Mouse (Mus musculus): Measurements from ENCODE around the gene Cldnd1. TPM values are rescaled to one million over a fixed set of nuclear protein-coding genes. Genes with fewer than 3 reads are reported as not detected.

Cldnd1 gene
- 113 and 121 TPM in 2 replicates for polyA plus RNA-seq (2016; fragmentation: Nextera tagmentation; extraction: Ambion mirVana)

DNA sequence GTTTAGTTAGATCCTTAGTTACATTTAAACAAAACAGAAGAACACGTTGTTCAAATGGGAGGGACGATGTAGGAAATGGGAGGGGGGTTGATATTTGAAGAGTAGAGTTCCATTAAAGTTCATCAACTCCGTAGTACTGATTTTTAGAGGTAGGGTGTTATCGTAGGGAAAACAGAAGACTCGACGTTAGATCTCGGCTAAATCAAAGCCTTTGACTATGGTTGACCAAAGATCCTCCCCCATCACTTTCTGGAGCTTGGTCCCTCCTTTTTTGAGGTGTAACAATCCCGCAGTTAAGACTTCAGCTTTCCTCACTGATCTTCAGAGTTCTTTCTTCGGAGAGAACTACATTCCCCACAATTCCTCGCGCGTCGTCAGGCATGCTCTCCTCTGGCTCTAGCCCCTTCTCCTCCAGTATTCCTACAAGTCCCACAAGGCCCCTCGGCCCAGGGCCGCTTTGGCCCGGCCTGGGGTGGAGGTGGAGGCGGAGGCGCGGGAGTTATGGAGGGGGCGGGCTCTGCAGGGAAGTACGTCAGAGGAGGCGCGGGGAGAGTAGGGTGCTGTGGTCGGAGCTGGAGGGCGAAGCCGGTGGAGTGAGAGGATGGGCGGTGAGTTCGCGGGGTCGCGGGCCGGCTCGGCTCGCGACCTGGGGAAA lies at the start of gene Cldnd1:
Gene Cldnd1, plus strand, starts transcription at position 434 of the 655 bp plus-strand sequence.
- Histone ChIP-seq H3K4me3 (peak within 1 kb of the TSS; percentile 80), H3K4me1 (peaks cover 7% of the 10 kb centered on the region; the same call in 1 of the 2 replicates), H3K36me3 (peaks cover 25% of the 10 kb centered on the region), H3K4me2 (replicated peaks) (peak within 1 kb of the TSS; percentile 69), H3K9ac (peak within 1 kb of the TSS; percentile 82), H3K27ac (peak within 1 kb of the TSS; percentile 66), H3K27me3 (replicated peaks) (no peaks in the 10 kb centered on the region), H3K9me3 (no peaks in the 10 kb centered on the region)
- 3% methylated on average over 35 of the region's 35 CpGs for WGBS
- ATAC-seq (ENCODE audit: low FRiP score, low read depth): peak; percentile 100

DNA sequence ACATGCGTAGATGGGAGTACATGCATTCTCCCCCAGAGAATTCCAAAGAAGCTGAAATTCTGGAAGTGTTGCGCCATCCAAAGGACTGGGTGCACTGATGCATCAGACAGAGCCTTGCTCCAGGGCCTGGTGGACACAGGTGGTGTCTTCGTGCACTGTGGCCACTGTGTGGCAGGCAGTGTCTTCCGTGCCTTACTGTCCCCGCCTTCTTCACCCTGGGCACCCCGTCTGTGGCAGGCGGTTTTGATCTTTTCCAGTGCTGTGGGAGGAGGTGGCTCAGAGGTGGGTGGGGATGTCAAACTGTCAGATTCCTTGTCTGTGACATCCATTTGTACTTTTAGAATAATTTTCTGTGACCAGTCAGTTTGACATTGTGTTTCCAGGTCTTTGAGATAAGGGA lies 49.0 kb upstream of the Cldnd1 start:
- no peak for ATAC-seq (ENCODE audit: low FRiP score, low read depth)
- WGBS: 83% methylated on average over 7 of the region's 7 CpGs
- no peak overlapping the region for H3K4me2 ChIP-seq (replicated peaks)
- no peaks in the 10 kb centered on the region for H3K9me3 ChIP-seq
- H3K27me3 ChIP-seq (replicated peaks): no peaks in the 10 kb centered on the region
- no peak overlapping the region for H3K9ac ChIP-seq
- H3K36me3 ChIP-seq: peaks cover 29% of the 10 kb centered on the region
- no peaks in the 10 kb centered on the region for H3K4me1 ChIP-seq
- H3K27ac ChIP-seq: no peak overlapping the region
- H3K4me3 ChIP-seq: no peak overlapping the region

DNA sequence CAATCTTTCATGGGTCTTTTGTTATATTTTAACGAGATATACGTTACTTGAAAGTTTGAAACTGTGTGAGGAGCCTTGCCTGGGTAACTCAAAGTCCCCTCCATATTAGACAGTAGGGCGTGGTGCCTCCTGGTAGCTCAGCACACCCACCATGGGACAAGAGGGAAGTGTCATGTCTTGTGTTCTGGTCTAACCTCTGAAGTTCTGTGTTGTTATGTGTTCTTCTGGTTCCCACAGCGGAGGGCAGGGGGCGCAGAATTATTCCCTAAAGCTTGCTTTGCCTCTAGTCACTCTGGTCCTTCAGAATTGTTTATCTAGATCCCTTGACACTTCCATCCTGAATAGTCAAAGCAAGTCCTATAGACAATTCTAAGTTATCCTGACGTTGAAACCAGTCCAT lies 45.7 kb upstream of the Cldnd1 start:
- H3K9ac ChIP-seq: no peak overlapping the region
- ATAC-seq (ENCODE audit: low FRiP score, low read depth): no peak
- no peak overlapping the region for H3K27ac ChIP-seq
- no peaks in the 10 kb centered on the region for H3K4me1 ChIP-seq
- H3K4me2 ChIP-seq (replicated peaks): no peak overlapping the region
- no peaks in the 10 kb centered on the region for H3K9me3 ChIP-seq
- peaks cover 11% of the 10 kb centered on the region for H3K36me3 ChIP-seq
- H3K4me3 ChIP-seq: no peak overlapping the region
- H3K27me3 ChIP-seq (replicated peaks): no peaks in the 10 kb centered on the region
- WGBS: 91% methylated on average over 6 of the region's 6 CpGs

DNA sequence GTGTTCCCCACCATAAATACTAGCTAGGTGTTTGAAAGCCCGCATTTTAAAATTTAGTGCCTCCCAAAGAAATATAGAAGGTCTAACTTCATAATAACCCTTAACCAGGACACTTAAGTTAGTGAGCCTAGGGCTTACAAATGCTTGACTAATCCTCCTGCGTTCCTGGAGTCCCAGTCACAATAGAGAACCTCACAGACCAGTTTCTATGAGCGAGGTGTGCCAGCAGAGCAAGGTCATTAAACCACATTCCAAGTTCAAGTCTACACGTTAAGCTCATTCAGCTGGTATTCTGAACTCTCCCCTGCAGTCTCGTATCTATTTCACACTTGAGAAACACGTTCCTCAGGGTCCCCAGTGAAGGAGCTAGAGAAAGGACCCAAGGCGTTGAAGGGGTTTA lies 44.8 kb upstream of the Cldnd1 start:
- H3K9ac ChIP-seq: no peak overlapping the region
- H3K36me3 ChIP-seq: peaks cover 7% of the 10 kb centered on the region
- ATAC-seq (ENCODE audit: low FRiP score, low read depth): no peak
- H3K27ac ChIP-seq: no peak overlapping the region
- WGBS: 88% methylated on average over 7 of the region's 7 CpGs
- no peak overlapping the region for H3K4me3 ChIP-seq
- H3K4me2 ChIP-seq (replicated peaks): no peak overlapping the region
- H3K4me1 ChIP-seq: no peaks in the 10 kb centered on the region
- no peaks in the 10 kb centered on the region for H3K9me3 ChIP-seq
- H3K27me3 ChIP-seq (replicated peaks): no peaks in the 10 kb centered on the region

DNA sequence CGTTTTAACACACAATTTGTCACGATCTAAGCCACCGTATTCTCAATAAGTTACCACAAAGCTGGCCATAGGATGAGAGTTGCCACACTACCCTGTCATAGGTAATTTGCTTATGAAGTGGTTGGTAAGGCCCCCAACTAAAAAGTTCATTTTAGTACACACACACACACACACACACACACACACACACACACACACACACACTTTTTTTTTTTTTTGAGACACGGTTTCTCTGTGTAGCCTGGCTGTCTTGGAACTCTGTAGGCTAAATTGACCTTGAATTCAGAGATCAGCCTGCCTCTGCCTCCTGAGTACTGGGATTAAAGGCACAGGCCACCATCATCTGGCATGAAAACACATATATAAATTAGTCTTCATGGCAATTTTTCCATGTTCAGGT lies 43.8 kb upstream of the Cldnd1 start:
- Histone ChIP-seq H3K9me3 (no peaks in the 10 kb centered on the region), H3K4me2 (replicated peaks) (no peak overlapping the region), H3K27me3 (replicated peaks) (no peaks in the 10 kb centered on the region), H3K4me1 (no peaks in the 10 kb centered on the region), H3K4me3 (no peak overlapping the region), H3K9ac (no peak overlapping the region), H3K27ac (no peak overlapping the region), H3K36me3 (peaks cover 4% of the 10 kb centered on the region)
- 92% methylated on average over 4 of the region's 4 CpGs for WGBS
- no peak for ATAC-seq (ENCODE audit: low FRiP score, low read depth)

DNA sequence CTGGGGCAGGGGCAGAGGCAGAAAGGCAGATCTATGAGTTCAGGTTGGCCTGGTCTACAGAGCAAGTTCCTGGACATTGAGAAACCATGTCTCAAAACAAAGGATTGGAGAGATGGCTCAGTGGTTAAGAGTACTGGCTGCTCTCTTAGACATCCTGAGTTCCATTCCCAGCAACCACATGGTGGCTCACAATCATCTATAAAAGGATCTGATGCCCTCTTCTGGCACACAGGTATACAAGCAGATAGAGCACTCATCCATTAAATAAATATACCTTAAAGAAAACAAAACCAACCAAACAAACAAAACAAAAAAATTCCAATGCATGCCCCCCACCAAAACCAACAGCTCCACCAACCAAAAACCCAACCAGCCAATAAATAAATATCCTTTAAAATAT lies 43.2 kb upstream of the Cldnd1 start:
- H3K9ac ChIP-seq: no peak overlapping the region
- H3K4me2 ChIP-seq (replicated peaks): no peak overlapping the region
- ATAC-seq (ENCODE audit: low FRiP score, low read depth): no peak
- H3K4me1 ChIP-seq: no peaks in the 10 kb centered on the region
- H3K9me3 ChIP-seq: no peaks in the 10 kb centered on the region
- no peak overlapping the region for H3K4me3 ChIP-seq
- no peak overlapping the region for H3K27ac ChIP-seq
- H3K36me3 ChIP-seq: peaks cover 4% of the 10 kb centered on the region
- no peaks in the 10 kb centered on the region for H3K27me3 ChIP-seq (replicated peaks)

DNA sequence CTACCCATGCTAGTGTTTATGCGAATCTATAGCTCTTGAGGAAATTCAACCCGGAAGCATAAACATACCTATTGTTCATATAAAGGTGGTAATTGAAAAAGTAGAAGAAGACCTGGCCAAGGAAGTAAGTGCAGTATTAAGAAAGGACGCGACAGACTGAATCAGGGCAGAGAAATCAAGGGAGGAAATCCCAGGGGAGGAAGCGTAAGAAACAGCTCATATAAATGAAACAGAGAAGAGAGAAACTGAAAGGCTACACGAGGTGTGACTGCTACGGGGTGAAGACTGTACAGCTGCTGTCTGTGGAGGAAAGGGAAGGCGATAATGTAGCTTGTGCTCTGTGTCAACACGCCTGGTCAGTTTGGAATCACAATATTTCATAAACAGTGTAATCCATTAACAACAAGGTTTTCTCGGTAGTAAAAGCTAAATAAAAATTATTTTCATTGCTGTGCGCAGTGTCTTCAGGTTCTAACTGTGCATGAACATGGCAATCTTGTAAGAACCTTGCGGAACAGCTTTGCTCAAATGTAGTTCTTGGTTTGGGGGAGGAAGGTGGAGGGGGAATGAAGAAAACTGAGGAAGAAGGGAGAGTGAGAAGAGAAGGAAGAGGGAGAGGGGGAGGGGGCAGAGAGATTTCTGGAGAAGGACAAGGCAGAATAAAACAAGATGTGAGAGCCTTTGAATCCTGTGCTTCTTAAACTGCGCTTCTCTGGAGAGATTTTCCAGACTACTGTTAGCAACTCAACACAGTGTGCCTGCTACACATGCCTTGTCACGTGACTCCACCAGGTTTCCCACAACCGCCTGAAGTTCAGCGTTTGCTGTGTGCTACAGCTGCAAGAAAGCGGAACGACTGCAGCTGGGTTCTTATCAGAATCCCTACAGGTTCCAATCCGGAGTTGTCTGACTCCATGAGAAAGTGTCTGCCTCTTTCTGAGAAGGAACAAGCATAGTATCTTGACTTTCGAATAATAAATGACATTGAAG lies 41.9 kb upstream of the Cldnd1 start:
- Histone ChIP-seq H3K4me2 (replicated peaks) (no peak overlapping the region), H3K36me3 (no peaks in the 10 kb centered on the region; the same call in 1 of the 2 replicates), H3K4me1 (no peaks in the 10 kb centered on the region), H3K27ac (no peak overlapping the region), H3K27me3 (replicated peaks) (no peaks in the 10 kb centered on the region), H3K9me3 (no peaks in the 10 kb centered on the region), H3K4me3 (no peak overlapping the region), H3K9ac (no peak overlapping the region)
- 84% methylated on average over 20 of the region's 20 CpGs for WGBS
- no peak for ATAC-seq (ENCODE audit: low FRiP score, low read depth)

DNA sequence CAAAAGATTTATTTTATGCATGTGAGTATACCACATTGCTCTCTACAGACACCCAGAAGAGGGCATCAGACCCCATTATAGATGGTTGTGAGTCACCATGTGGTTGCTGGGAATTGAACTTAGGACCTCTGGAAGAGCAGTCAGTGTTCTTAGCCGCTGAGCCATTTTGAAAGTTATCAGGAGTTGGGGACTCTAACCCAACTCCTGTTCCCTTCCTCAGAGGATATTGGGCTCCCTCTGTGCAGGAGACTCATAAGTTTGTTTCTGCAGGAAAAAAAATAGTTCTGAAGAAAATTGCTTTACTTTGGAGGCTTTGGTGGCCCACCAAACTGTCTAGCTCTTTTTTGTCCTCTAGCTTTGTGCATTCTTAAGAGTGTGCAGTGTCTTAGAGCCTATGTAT lies 39.2 kb upstream of the Cldnd1 start:
- Histone ChIP-seq H3K27me3 (replicated peaks) (no peaks in the 10 kb centered on the region), H3K4me3 (no peak overlapping the region), H3K4me2 (replicated peaks) (no peak overlapping the region), H3K36me3 (no peaks in the 10 kb centered on the region), H3K9ac (no peak overlapping the region), H3K4me1 (no peaks in the 10 kb centered on the region), H3K9me3 (no peaks in the 10 kb centered on the region), H3K27ac (no peak overlapping the region)
- WGBS: 90% methylated on average over 1 of the region's 1 CpGs
- ATAC-seq (ENCODE audit: low FRiP score, low read depth): no peak

DNA sequence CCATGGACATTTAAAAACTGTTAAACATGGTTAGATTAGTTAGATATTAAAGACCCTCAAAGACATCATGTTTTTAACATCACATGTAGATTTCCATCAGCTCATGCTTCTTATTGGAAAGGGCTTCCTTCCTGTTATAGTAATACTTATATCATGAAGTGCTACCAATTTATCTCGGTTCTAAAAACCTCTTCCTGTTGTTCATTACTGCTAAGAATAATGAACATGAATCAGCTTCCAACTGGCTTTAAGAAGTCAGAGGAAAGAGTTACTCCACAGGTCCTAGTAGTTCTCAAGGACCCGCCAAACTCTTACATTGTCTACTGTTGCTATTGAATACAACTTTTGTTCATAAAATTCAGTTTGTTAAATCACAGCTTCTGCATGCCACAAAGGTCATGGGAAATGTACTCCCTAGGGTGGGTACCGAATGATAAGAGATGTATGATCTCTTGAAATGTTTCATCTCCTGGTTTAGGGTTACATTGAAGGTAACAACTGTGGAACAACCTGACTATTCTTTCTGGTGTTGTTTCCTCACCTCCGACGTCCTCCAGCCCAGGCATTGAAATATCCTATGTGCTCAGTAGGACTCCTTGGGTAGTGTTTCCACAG lies 38.0 kb upstream of the Cldnd1 start:
- H3K9me3 ChIP-seq: no peaks in the 10 kb centered on the region
- 86% methylated on average over 5 of the region's 5 CpGs for WGBS
- H3K27ac ChIP-seq: no peak overlapping the region
- H3K36me3 ChIP-seq: no peaks in the 10 kb centered on the region
- no peak overlapping the region for H3K4me2 ChIP-seq (replicated peaks)
- no peaks in the 10 kb centered on the region for H3K4me1 ChIP-seq
- no peak overlapping the region for H3K9ac ChIP-seq
- ATAC-seq (ENCODE audit: low FRiP score, low read depth): no peak
- H3K27me3 ChIP-seq (replicated peaks): no peaks in the 10 kb centered on the region
- H3K4me3 ChIP-seq: no peak overlapping the region

DNA sequence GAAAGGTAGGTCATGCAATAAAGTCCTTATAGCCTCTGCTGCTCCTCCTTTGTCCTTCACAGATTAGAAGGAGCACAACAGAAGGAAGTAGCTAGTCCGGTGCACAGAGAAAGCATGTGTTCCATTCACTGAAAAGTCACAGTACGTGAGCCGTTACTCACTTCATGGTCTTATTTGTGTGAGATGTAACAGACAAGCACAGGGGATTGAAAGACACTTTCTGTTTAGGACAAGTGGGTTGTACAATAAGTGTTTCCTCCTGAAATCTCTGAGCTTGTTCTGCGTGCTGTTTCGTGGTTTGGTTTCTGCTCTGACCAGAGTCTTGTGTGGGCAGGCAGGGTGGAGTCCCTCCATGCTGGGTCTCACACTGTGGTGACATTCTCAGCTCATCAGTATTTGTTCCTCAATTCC lies 37.4 kb upstream of the Cldnd1 start:
- Histone ChIP-seq H3K4me1 (no peaks in the 10 kb centered on the region), H3K27ac (no peak overlapping the region), H3K36me3 (no peaks in the 10 kb centered on the region), H3K9ac (no peak overlapping the region), H3K27me3 (replicated peaks) (no peaks in the 10 kb centered on the region), H3K4me3 (no peak overlapping the region), H3K4me2 (replicated peaks) (no peak overlapping the region), H3K9me3 (no peaks in the 10 kb centered on the region)
- no peak for ATAC-seq (ENCODE audit: low FRiP score, low read depth)
- 90% methylated on average over 5 of the region's 5 CpGs for WGBS

DNA sequence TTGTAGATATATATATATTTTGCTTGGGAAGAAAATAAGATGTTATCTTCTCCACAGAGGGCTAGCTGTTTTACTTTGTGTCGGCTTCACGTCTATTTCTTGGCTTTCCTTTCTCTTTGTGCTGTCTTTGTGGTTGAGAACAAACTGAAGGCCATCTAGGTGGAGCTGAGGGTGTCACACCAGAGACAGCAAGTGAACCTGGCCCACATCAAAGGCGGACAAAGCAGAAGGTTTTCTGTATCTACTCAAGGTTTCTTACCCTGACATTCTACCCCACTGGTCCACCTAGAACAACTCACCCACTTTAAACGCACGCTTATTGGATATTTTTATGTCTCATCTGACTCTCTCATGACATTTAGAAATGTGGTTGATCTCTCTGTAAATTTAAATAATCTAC lies 33.6 kb upstream of the Cldnd1 start:
- no peaks in the 10 kb centered on the region for H3K36me3 ChIP-seq
- H3K27me3 ChIP-seq (replicated peaks): no peaks in the 10 kb centered on the region
- no peak for ATAC-seq (ENCODE audit: low FRiP score, low read depth)
- no peak overlapping the region for H3K4me3 ChIP-seq
- no peak overlapping the region for H3K27ac ChIP-seq
- no peak overlapping the region for H3K4me2 ChIP-seq (replicated peaks)
- H3K9ac ChIP-seq: no peak overlapping the region
- H3K9me3 ChIP-seq: no peaks in the 10 kb centered on the region
- H3K4me1 ChIP-seq: no peaks in the 10 kb centered on the region
- WGBS: 92% methylated on average over 5 of the region's 5 CpGs

DNA sequence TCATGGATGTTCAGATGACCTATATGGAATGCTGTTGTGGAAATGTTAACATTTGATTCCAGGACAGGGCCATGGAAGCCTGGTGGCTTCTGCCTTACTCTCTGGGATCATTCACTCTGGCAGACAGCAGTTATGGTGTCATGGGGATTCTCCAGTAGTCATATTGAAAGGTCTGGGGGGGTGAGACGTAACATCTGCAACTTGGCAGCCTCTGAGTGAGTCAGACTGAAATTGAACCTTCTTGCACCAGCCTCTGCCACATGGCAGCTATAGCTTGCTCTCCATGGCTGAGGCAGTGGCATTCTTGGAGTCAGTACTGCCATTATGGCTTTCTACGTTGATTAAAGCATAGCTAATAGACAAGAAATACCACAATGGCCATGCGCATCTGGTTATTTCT lies 30.9 kb upstream of the Cldnd1 start:
- H3K27me3 ChIP-seq (replicated peaks): no peaks in the 10 kb centered on the region
- 85% methylated on average over 3 of the region's 3 CpGs for WGBS
- H3K36me3 ChIP-seq: no peaks in the 10 kb centered on the region
- no peak overlapping the region for H3K4me3 ChIP-seq
- H3K4me2 ChIP-seq (replicated peaks): no peak overlapping the region
- ATAC-seq (ENCODE audit: low FRiP score, low read depth): no peak
- H3K27ac ChIP-seq: no peak overlapping the region
- no peaks in the 10 kb centered on the region for H3K9me3 ChIP-seq
- H3K9ac ChIP-seq: no peak overlapping the region
- no peaks in the 10 kb centered on the region for H3K4me1 ChIP-seq
